Mouse (Mus musculus): ENCODE results near the gene Il6ra. TPM values are rescaled to one million over a fixed set of nuclear protein-coding genes. Genes with fewer than 3 reads are reported as not detected.

Gene Il6ra
- polyA plus RNA-seq, 1 experiment = 3.7 TPM

DNA sequence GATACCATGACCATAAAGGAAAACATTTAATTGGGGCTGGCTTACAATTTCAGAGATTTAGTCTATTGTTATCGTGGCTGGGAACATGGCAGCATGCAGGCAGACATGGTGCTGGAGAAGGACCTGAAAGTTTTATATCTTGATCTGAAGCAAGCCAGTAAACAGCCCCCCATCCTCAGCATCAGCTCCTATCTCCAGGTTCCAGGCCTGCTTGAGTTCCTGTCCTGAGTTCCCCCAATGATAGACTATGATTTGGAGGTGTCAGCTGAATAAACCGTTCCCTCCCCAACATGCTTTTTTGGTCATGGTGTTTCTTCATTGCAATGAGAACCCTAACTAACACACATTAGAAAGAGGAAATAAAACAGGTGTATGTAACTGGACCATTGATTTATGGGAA is 19.9 kb upstream of the Il6ra start:
- WGBS = 85% methylated on average over 2 of the region's 2 CpGs
- H3K27ac ChIP-seq (ENCODE audit: insufficient read depth, low read depth, low read length) = no peak overlapping the region
- H3K36me3 ChIP-seq (ENCODE audit: control insufficient read depth, insufficient read depth, low read length) = no peaks in the 10 kb centered on the region
- H3K4me3 ChIP-seq (ENCODE audit: low read depth, low read length) = no peak overlapping the region
- H3K4me1 ChIP-seq (ENCODE audit: control insufficient read depth, insufficient read depth, insufficient read length, low read length) = no peaks in the 10 kb centered on the region
- no peak for TF ChIP-seq POLR2A (IDR thresholded peaks at IDR 0.05; ENCODE audit: low read depth, low read length)
- TF ChIP-seq CTCF (IDR thresholded peaks at IDR 0.05; ENCODE audit: extremely low read depth, insufficient read length, insufficient replicate concordance, low read depth, low read length) = no peak
- no peaks in the 10 kb centered on the region for H3K27me3 ChIP-seq (ENCODE audit: control insufficient read depth, insufficient read depth, low read length)

DNA sequence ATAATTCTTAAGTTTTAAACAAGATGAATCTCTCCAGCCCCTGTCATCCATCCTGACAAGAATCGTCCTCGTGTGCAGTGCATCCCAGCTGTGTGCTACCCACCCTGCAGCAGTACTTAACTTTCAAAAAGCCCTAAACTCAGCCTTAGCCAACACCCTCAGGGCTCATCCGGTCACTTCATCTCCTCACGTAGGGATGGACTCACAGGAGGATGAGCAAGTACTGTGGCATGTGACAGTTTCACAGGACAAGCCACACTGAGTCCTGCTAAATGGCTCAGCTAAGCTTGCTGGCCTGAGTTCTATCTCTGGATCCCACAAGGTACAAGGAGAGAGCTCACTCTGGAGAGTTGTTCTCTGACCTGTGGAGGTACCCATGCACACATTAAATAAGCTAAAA is 16.0 kb upstream of the Il6ra start:
- WGBS = 71% methylated on average over 4 of the region's 4 CpGs
- TF ChIP-seq POLR2A (IDR thresholded peaks at IDR 0.05; ENCODE audit: low read depth, low read length) (no peak), CTCF (IDR thresholded peaks at IDR 0.05; ENCODE audit: extremely low read depth, insufficient read length, insufficient replicate concordance, low read depth, low read length) (no peak)
- Histone ChIP-seq H3K4me1 (ENCODE audit: control insufficient read depth, insufficient read depth, insufficient read length, low read length) (no peaks in the 10 kb centered on the region), H3K4me3 (ENCODE audit: low read depth, low read length) (no peak overlapping the region), H3K27ac (ENCODE audit: insufficient read depth, low read depth, low read length) (no peak overlapping the region), H3K27me3 (ENCODE audit: control insufficient read depth, insufficient read depth, low read length) (no peaks in the 10 kb centered on the region), H3K36me3 (ENCODE audit: control insufficient read depth, insufficient read depth, low read length) (no peaks in the 10 kb centered on the region)

DNA sequence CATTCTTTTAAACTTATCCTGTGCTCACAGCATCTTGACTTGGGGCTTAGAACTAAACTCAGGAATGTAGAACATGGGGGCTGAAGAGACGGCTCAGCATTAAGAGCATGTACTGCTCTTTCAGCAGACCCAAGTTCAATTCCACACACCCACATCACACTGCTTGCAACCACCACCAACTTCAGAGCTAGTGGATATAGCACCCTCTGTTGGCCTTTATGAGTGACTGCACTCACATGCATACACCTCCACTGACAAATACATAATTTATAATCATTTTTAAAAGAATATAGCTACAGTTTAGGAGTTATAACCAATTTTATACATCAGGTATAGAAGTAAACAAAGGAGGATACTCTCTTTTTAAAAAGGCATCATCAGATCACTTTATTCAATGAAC is 13.4 kb upstream of the Il6ra start:
- H3K27me3 ChIP-seq (ENCODE audit: control insufficient read depth, insufficient read depth, low read length) = no peaks in the 10 kb centered on the region
- H3K36me3 ChIP-seq (ENCODE audit: control insufficient read depth, insufficient read depth, low read length) = no peaks in the 10 kb centered on the region
- 97% methylated on average over 1 of the region's 1 CpGs for WGBS
- no peak overlapping the region for H3K27ac ChIP-seq (ENCODE audit: insufficient read depth, low read depth, low read length)
- H3K4me1 ChIP-seq (ENCODE audit: control insufficient read depth, insufficient read depth, insufficient read length, low read length) = no peaks in the 10 kb centered on the region
- no peak overlapping the region for H3K4me3 ChIP-seq (ENCODE audit: low read depth, low read length)
- no peak for TF ChIP-seq POLR2A (IDR thresholded peaks at IDR 0.05; ENCODE audit: low read depth, low read length)
- TF ChIP-seq CTCF (IDR thresholded peaks at IDR 0.05; ENCODE audit: extremely low read depth, insufficient read length, insufficient replicate concordance, low read depth, low read length) = no peak

DNA sequence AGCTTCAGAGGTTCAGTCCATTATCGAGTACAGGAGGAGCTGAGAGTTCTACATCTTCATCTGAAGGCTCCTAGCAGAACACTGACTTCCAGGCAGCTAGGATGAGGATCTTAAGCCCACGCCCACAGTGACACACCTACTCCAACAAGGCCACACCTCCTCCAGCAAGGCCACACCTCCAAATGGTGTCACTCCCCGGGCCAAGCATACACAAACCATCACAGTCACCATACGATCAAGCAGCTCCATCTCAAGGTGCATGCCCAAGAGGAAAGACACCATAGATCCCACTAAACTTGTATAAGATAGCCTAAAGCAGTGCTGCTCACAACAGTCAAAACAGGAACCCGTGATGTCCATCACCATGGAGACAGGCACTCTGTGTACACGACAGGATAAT is 7.7 kb upstream of the Il6ra start:
- Histone ChIP-seq H3K27me3 (ENCODE audit: control insufficient read depth, insufficient read depth, low read length) (no peaks in the 10 kb centered on the region), H3K27ac (ENCODE audit: insufficient read depth, low read depth, low read length) (no peak overlapping the region), H3K4me3 (ENCODE audit: low read depth, low read length) (no peak overlapping the region), H3K36me3 (ENCODE audit: control insufficient read depth, insufficient read depth, low read length) (no peaks in the 10 kb centered on the region), H3K4me1 (ENCODE audit: control insufficient read depth, insufficient read depth, insufficient read length, low read length) (no peaks in the 10 kb centered on the region)
- no peak for TF ChIP-seq POLR2A (IDR thresholded peaks at IDR 0.05; ENCODE audit: low read depth, low read length)
- no peak for TF ChIP-seq CTCF (IDR thresholded peaks at IDR 0.05; ENCODE audit: extremely low read depth, insufficient read length, insufficient replicate concordance, low read depth, low read length)
- 56% methylated on average over 6 of the region's 6 CpGs for WGBS

DNA sequence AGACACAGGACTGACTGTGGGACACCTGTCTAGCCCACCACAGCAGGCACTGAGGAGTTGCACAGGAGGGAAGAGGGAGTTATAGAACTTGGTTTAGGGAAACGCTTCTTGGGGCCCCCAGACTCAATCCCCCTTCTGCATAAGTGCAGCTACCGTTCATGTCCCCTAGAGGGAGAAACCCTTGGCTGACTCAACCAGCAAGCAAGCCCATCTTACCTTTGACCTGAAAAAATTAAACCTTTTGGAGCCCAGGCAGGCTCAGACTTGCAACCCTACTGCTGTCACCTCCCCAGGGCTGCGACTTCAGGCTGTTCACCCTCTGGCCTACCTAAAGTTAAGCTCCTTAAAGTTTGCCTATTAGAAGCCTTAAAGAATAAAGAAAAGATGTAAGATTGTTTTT is 4.4 kb upstream of the Il6ra start:
- Histone ChIP-seq H3K27me3 (ENCODE audit: control insufficient read depth, insufficient read depth, low read length) (no peaks in the 10 kb centered on the region), H3K4me1 (ENCODE audit: control insufficient read depth, insufficient read depth, insufficient read length, low read length) (no peaks in the 10 kb centered on the region; the same call in 1 of the 2 replicates), H3K4me3 (ENCODE audit: low read depth, low read length) (no peak overlapping the region), H3K27ac (ENCODE audit: insufficient read depth, low read depth, low read length) (no peak overlapping the region), H3K36me3 (ENCODE audit: control insufficient read depth, insufficient read depth, low read length) (no peaks in the 10 kb centered on the region)
- 66% methylated on average over 3 of the region's 3 CpGs for WGBS
- TF ChIP-seq POLR2A (IDR thresholded peaks at IDR 0.05; ENCODE audit: low read depth, low read length) (no peak), CTCF (IDR thresholded peaks at IDR 0.05; ENCODE audit: extremely low read depth, insufficient read length, insufficient replicate concordance, low read depth, low read length) (no peak)

DNA sequence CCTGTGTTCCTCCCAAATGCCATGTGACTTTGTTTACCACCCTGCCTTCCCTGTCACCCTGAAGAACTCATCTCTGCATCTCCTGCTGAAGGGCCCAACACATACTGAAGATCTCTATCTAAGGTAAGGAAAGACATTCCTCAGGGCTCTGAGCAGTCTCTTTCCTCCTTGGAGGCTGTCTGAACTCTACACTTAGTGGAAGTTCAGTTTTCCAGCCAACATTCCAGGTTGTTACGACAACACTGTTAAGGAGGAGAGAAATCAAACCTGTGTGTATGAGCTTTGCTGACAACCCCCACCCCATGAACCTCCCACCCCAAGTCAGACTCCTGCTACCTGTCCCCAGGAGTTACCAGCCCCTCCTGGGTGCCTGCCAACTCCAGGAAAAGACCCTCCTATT is 3.6 kb upstream of the Il6ra start:
- 67% methylated on average over 1 of the region's 1 CpGs for WGBS
- TF ChIP-seq POLR2A (IDR thresholded peaks at IDR 0.05; ENCODE audit: low read depth, low read length) (no peak), CTCF (IDR thresholded peaks at IDR 0.05; ENCODE audit: extremely low read depth, insufficient read length, insufficient replicate concordance, low read depth, low read length) (no peak)

DNA sequence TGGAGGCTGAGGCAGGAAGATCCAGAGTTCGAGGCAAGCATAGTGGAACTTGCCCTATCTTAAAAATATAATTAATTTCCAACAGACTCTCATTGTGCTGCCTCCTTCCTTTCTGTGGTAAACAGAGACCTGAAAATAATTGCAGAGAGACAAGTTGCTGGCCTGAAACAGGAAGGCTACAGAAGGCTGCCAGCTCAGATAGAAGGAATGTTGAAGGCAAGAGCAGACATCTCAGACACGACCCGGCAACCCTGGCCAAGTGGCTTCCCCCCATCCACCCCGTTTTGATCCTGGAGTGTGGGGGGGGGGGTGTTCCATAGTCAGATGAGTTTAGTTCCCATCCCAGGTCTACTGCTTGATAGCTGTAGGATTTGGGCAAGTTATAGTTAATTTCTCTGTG is 1.7 kb upstream of the Il6ra start:
- Histone ChIP-seq H3K27ac (ENCODE audit: insufficient read depth, low read depth, low read length) (no peak overlapping the region), H3K27me3 (ENCODE audit: control insufficient read depth, insufficient read depth, low read length) (no peaks in the 10 kb centered on the region), H3K4me1 (ENCODE audit: control insufficient read depth, insufficient read depth, insufficient read length, low read length) (no peaks in the 10 kb centered on the region; the same call in 1 of the 2 replicates), H3K4me3 (ENCODE audit: low read depth, low read length) (no peak overlapping the region), H3K36me3 (ENCODE audit: control insufficient read depth, insufficient read depth, low read length) (no peaks in the 10 kb centered on the region)
- 62% methylated on average over 4 of the region's 4 CpGs for WGBS
- no peak for TF ChIP-seq CTCF (IDR thresholded peaks at IDR 0.05; ENCODE audit: extremely low read depth, insufficient read length, insufficient replicate concordance, low read depth, low read length)
- no peak for TF ChIP-seq POLR2A (IDR thresholded peaks at IDR 0.05; ENCODE audit: low read depth, low read length)

More for the DNA sequence above, 3.6 kb upstream of the Il6ra start:
- Histone ChIP-seq H3K4me1 (ENCODE audit: control insufficient read depth, insufficient read depth, insufficient read length, low read length) (no peaks in the 10 kb centered on the region; the same call in 1 of the 2 replicates), H3K27me3 (ENCODE audit: control insufficient read depth, insufficient read depth, low read length) (no peaks in the 10 kb centered on the region), H3K27ac (ENCODE audit: insufficient read depth, low read depth, low read length) (no peak overlapping the region), H3K36me3 (ENCODE audit: control insufficient read depth, insufficient read depth, low read length) (no peaks in the 10 kb centered on the region), H3K4me3 (ENCODE audit: low read depth, low read length) (no peak overlapping the region)

Data from small intestine, adult 2 months (tissue).